Mouse (Mus musculus): ENCODE measurements at regions not wholly inside any gene's neighbourhood (a gene's known extent, or its start where the extent isn't known, plus 50 kb on each side); places are given as distances from the start of the nearest gene placed in this dataset.

- Histone ChIP-seq H3K27ac (ENCODE audit: control insufficient read depth, low read depth, low read length) (no peak overlapping the region), H3K27me3 (ENCODE audit: control insufficient read depth in 1 of 2, insufficient read depth in 2 of 2, low read length in 2 of 2) (no peaks in the 10 kb centered on the region), H3K36me3 (ENCODE audit: control insufficient read depth in 1 of 2, insufficient read depth in 2 of 2, low read length in 2 of 2) (no peaks in the 10 kb centered on the region), H3K4me3 (ENCODE audit: control insufficient read depth in 1 of 2, insufficient read depth in 1 of 2, low read depth in 2 of 2, low read length in 2 of 2) (no peak overlapping the region), H3K79me2 (ENCODE audit: control insufficient read depth, insufficient read depth, low read length, poor library complexity) (no peaks in the 10 kb centered on the region), H3K4me1 (ENCODE audit: control insufficient read depth in 1 of 2, insufficient read depth in 2 of 2, low read length in 2 of 2) (no peaks in the 10 kb centered on the region), H3K9ac (ENCODE audit: control insufficient read depth, low read depth, low read length, poor library complexity, severe bottlenecking) (no peak overlapping the region), H3K9me3 (replicated peaks; ENCODE audit: insufficient read depth, low read length) (no peaks in the 10 kb centered on the region)
- no peak for DNase-seq (ENCODE audit: low read depth, low spot score)
- no peak for TF ChIP-seq KAT2A (conservative IDR thresholded peaks at IDR 0.05; ENCODE audit: low read depth, low read length)
- TF ChIP-seq CHD2 (IDR thresholded peaks at IDR 0.05; ENCODE audit: low read length), result no peak
- no peak for TF ChIP-seq GABPA (IDR thresholded peaks at IDR 0.05; ENCODE audit: low read depth, low read length)
- no peak for TF ChIP-seq ZKSCAN1 (IDR thresholded peaks at IDR 0.05; ENCODE audit: low read depth, low read length)
- no peak for TF ChIP-seq E2F4 (IDR thresholded peaks at IDR 0.05; ENCODE audit: borderline replicate concordance, low read depth, low read length)
- no peak for TF ChIP-seq MYC (IDR thresholded peaks at IDR 0.05; ENCODE audit: low read depth, low read length)
- no peak for TF ChIP-seq USF1 (IDR thresholded peaks at IDR 0.05; ENCODE audit: low read depth, low read length)
- no peak for TF ChIP-seq CTCF (IDR thresholded peaks at IDR 0.05 in 2 of 3, conservative IDR thresholded peaks at IDR 0.05 in 1 of 3; ENCODE audit: control insufficient read depth in 1 of 3, insufficient read depth in 1 of 3, low read depth in 2 of 3, low read length in 3 of 3, poor library complexity in 1 of 3, severe bottlenecking in 1 of 3)
- no peak for TF ChIP-seq NRF1 (IDR thresholded peaks at IDR 0.05; ENCODE audit: insufficient read depth, low read depth, low read length, poor library complexity, severe bottlenecking)
- no peak for TF ChIP-seq POLR2AphosphoS2 (IDR thresholded peaks at IDR 0.05; ENCODE audit: low read length)
- no peak for TF ChIP-seq JUND (IDR thresholded peaks at IDR 0.05; ENCODE audit: low read depth, low read length)
- no peak for TF ChIP-seq MAZ (IDR thresholded peaks at IDR 0.05; ENCODE audit: low read depth, low read length)
- TF ChIP-seq NELFE (IDR thresholded peaks at IDR 0.05; ENCODE audit: low read depth, low read length), result no peak
- no peak for TF ChIP-seq TAL1 (IDR thresholded peaks at IDR 0.05; ENCODE audit: low read length)
- no peak for TF ChIP-seq MAX (IDR thresholded peaks at IDR 0.05; ENCODE audit: low read length)
- no peak for TF ChIP-seq RAD21 (IDR thresholded peaks at IDR 0.05; ENCODE audit: low read depth, low read length)
- TF ChIP-seq MXI1 (IDR thresholded peaks at IDR 0.05; ENCODE audit: low read depth, low read length), result no peak
- TF ChIP-seq MAFK (IDR thresholded peaks at IDR 0.05; ENCODE audit: borderline replicate concordance, low read depth, low read length), result no peak
- TF ChIP-seq ZNF384 (IDR thresholded peaks at IDR 0.05; ENCODE audit: low read depth, low read length), result no peak
- TF ChIP-seq UBTF (IDR thresholded peaks at IDR 0.05; ENCODE audit: borderline replicate concordance, insufficient read depth, low read depth, low read length), result no peak
Measured at GRCm38 (mm10) chr13:111201532-111201931, 53.3 kb upstream of the Actbl2 start.

- no peaks in the 10 kb centered on the region for H3K4me1 ChIP-seq (ENCODE audit: control insufficient read depth in 1 of 2, insufficient read depth in 2 of 2, low read length in 2 of 2)
- TF ChIP-seq RAD21 (IDR thresholded peaks at IDR 0.05; ENCODE audit: low read depth, low read length) (no peak), POLR2A (IDR thresholded peaks at IDR 0.05; ENCODE audit: control insufficient read depth in 1 of 2, insufficient read depth in 1 of 2, low read depth in 1 of 2, low read length in 2 of 2, poor library complexity in 1 of 2) (no peak), TBP (IDR thresholded peaks at IDR 0.05; ENCODE audit: low read depth, low read length) (no peak), USF1 (IDR thresholded peaks at IDR 0.05; ENCODE audit: low read depth, low read length) (no peak), TCF12 (IDR thresholded peaks at IDR 0.05; ENCODE audit: low read depth, low read length) (no peak)
- DNase-seq (ENCODE audit: low read depth, low spot score), result no peak
- H3K27ac ChIP-seq (ENCODE audit: control insufficient read depth, low read depth, low read length), result no peak overlapping the region
- H3K79me2 ChIP-seq (ENCODE audit: control insufficient read depth, insufficient read depth, low read length, poor library complexity), result no peaks in the 10 kb centered on the region
- H3K36me3 ChIP-seq (ENCODE audit: control insufficient read depth in 1 of 2, insufficient read depth in 2 of 2, low read length in 2 of 2), result no peaks in the 10 kb centered on the region
- H3K27me3 ChIP-seq (ENCODE audit: control insufficient read depth in 1 of 2, insufficient read depth in 2 of 2, low read length in 2 of 2), result no peaks in the 10 kb centered on the region
- no peak overlapping the region for H3K4me3 ChIP-seq (ENCODE audit: control insufficient read depth in 1 of 2, insufficient read depth in 1 of 2, low read depth in 2 of 2, low read length in 2 of 2)
- H3K9me3 ChIP-seq (replicated peaks; ENCODE audit: insufficient read depth, low read length), result no peaks in the 10 kb centered on the region
- H3K9ac ChIP-seq (ENCODE audit: control insufficient read depth, low read depth, low read length, poor library complexity, severe bottlenecking), result no peak overlapping the region
Measured at GRCm38 (mm10) chr13:111204580-111205285, 50.1 kb upstream of the Actbl2 start.
